Mouse (Mus musculus): ENCODE measurements around the gene Hist2h2bb. TPM values are rescaled to one million over a fixed set of nuclear protein-coding genes. Genes with fewer than 3 reads are reported as not detected.
"Not testable (repeated sequence)": the region's sequence is repeated elsewhere in the genome, so short reads cannot be mapped to it uniquely, and the experiment has no call there.

Hist2h2bb gene
- polyA plus RNA-seq (2012; rRNA removed), result 11.8 and 17.3 TPM in 2 replicates

GRCm38 (mm10) chr3:96269511-96270474, at the start of gene Hist2h2bb:
Gene Hist2h2bb, plus strand, starts transcription at chr3:96269752.
- under 1% methylated on average over 45 of the region's 45 CpGs for WGBS
- peak; percentile 92 for DNase-seq (ENCODE audit: low read depth, low spot score)

GRCm38 (mm10) chr3:96220131-96220764, 49.3 kb upstream of the Hist2h2bb start:
- not testable (repeated sequence) for DNase-seq (ENCODE audit: low read depth, low spot score)
- under 1% methylated on average over 42 of the region's 47 CpGs for WGBS

GRCm38 (mm10) chr3:96220765-96221639, 48.5 kb upstream of the Hist2h2bb start, which contains the start of the genes Hist2h2ac and Hist2h2be:
Gene Hist2h2ac, minus strand, starts transcription at chr3:96220880.
Gene Hist2h2be, plus strand, starts transcription at chr3:96221119.
- peak; percentile 92 for DNase-seq (ENCODE audit: low read depth, low spot score)
- under 1% methylated on average over 43 of the region's 43 CpGs for WGBS

- no peak for DNase-seq (ENCODE audit: low read depth, low spot score)
- WGBS, result 10% methylated on average over 9 of the region's 9 CpGs
Observed at GRCm38 (mm10) chr3:96221640-96222038, 47.9 kb upstream of the Hist2h2bb start.

- WGBS, result 76% methylated on average over 4 of the region's 4 CpGs
- no peak for DNase-seq (ENCODE audit: low read depth, low spot score)
Observed at GRCm38 (mm10) chr3:96222774-96223173, 46.8 kb upstream of the Hist2h2bb start.

GRCm38 (mm10) chr3:96225421-96225820, 44.1 kb upstream of the Hist2h2bb start:
- DNase-seq (ENCODE audit: low read depth, low spot score), result no peak
- 28% methylated on average over 2 of the region's 2 CpGs for WGBS

GRCm38 (mm10) chr3:96226695-96227648, 42.6 kb upstream of the Hist2h2bb start:
- WGBS, result 65% methylated on average over 8 of the region's 8 CpGs
- no peak for DNase-seq (ENCODE audit: low read depth, low spot score)

GRCm38 (mm10) chr3:96228828-96229227, 40.7 kb upstream of the Hist2h2bb start:
- 55% methylated on average over 2 of the region's 2 CpGs for WGBS
- no peak for DNase-seq (ENCODE audit: low read depth, low spot score)

- no peak for DNase-seq (ENCODE audit: low read depth, low spot score)
- 59% methylated on average over 2 of the region's 2 CpGs for WGBS
Observed at GRCm38 (mm10) chr3:96230404-96230803, 39.1 kb upstream of the Hist2h2bb start.

GRCm38 (mm10) chr3:96230910-96231757, 38.4 kb upstream of the Hist2h2bb start:
- WGBS, result 71% methylated on average over 4 of the region's 4 CpGs
- DNase-seq (ENCODE audit: low read depth, low spot score), result no peak

- WGBS, result 62% methylated on average over 2 of the region's 2 CpGs
- DNase-seq (ENCODE audit: low read depth, low spot score), result no peak
Observed at GRCm38 (mm10) chr3:96231758-96232120, 37.8 kb upstream of the Hist2h2bb start.

GRCm38 (mm10) chr3:96234914-96235313, 34.6 kb upstream of the Hist2h2bb start:
- DNase-seq (ENCODE audit: low read depth, low spot score), result no peak
- 58% methylated on average over 2 of the region's 2 CpGs for WGBS

GRCm38 (mm10) chr3:96235836-96236235, 33.7 kb upstream of the Hist2h2bb start:
- WGBS, result 64% methylated on average over 3 of the region's 3 CpGs
- DNase-seq (ENCODE audit: low read depth, low spot score), result no peak

- no peak for DNase-seq (ENCODE audit: low read depth, low spot score)
- 79% methylated on average over 4 of the region's 4 CpGs for WGBS
Observed at GRCm38 (mm10) chr3:96236834-96237334, 32.7 kb upstream of the Hist2h2bb start.

GRCm38 (mm10) chr3:96237335-96237903, 32.1 kb upstream of the Hist2h2bb start:
- 35% methylated on average over 7 of the region's 7 CpGs for WGBS
- DNase-seq (ENCODE audit: low read depth, low spot score), result no peak

- no peak for DNase-seq (ENCODE audit: low read depth, low spot score)
- 5% methylated on average over 12 of the region's 12 CpGs for WGBS
Observed at GRCm38 (mm10) chr3:96237904-96238511, 31.5 kb upstream of the Hist2h2bb start.
